Mouse (Mus musculus): Measurements from ENCODE around the gene Asah2.

- TF ChIP-seq CTCF (conservative IDR thresholded peaks at IDR 0.05; ENCODE audit: insufficient read depth, insufficient read length, low read depth, low read length) (no peak), POLR2A (IDR thresholded peaks at IDR 0.05; ENCODE audit: low read depth, low read length) (no peak)
These were observed 111.1 kb downstream of the Asah2 start for GRCm38 (mm10) chr19:31996916-31997315.
